Mouse (Mus musculus): ENCODE measurements around the gene Urm1.

Gene Urm1

DNA sequence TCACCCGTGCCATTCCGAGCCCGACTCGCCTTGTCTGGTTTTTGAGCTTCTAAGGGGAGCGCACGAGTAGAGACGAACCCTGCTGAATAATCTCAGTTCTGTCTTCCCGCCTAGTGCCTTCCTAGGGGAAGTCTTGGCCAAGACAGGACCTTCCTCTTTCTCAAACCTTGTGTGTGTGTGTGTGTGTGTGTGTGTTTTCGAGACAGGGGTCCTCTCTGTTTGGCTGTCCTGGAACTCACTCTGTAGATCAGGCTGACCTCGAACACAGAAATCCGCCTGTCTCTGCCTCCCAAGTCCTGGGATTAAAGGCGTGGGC lies 7.8 kb downstream of the Urm1 start:
- DNase-seq (ENCODE audit: low read depth, low spot score), result no peak

DNA sequence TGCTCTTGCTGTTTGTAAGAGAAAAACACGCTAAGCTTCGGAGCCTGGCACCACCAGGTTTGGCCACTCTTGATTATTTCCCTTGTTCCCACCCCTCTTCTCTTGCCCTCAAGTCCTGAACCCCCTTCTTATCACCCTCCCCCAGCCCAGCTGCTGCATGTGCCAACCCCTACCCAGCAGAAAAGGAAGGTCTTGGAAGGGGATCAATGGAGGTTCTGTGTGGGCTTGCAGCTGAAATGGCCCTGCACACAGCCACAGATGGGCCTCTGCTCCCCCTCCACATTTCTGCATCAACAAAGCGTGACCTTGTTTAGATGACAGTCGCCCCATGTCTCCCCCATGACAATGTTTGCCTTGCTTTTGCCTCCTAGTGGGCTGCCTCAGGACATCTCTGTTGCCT lies 11.2 kb downstream of the Urm1 start:
- DNase-seq (ENCODE audit: low read depth, low spot score), result no peak

DNA sequence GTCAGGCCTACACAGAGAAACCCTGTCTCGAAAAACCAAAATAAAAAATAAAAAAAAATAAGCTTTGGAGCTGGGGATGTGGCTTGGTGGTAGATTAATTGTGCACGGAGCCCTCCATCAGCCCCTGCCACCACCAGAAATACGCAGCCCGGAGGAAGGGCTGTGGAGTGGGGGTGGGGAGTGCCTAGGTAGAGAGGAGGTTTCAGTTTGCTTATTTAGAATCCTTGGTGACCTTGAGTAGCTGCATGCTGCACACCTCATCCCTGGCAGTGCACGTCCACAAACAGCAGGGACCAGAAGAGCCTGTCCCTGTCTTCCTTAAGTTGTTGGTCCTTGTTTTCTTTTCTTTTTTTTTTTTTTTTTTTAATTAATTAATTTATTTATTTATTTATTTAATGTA lies 13.9 kb downstream of the Urm1 start:
- no peak for DNase-seq (ENCODE audit: low read depth, low spot score)

DNA sequence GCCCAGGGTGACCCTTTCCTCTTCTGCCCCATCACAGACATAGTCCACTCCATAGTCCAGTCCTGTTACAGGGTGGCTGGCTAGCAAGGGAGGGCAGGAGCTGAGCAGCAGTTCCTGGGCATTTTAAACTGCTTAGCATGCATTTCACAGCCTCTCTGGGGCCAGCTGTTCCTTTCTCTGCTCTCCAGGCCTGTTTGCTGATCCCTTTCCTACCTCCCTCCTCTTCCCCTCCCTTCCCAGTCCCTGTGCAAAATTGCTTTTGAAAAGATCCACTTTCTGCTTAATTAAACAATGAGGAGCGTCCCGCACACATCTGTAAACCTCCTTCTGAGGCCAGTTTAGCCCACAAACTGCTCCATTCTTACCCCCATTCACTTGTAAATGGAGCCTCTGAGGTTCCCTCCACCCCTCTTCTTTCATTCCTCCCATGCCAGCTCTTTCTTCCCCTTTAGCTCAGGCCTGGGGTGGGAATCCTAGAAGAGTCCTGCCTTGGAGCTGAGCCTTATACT lies 15.6 kb downstream of the Urm1 start:
- DNase-seq (ENCODE audit: low read depth, low spot score), result no peak

DNA sequence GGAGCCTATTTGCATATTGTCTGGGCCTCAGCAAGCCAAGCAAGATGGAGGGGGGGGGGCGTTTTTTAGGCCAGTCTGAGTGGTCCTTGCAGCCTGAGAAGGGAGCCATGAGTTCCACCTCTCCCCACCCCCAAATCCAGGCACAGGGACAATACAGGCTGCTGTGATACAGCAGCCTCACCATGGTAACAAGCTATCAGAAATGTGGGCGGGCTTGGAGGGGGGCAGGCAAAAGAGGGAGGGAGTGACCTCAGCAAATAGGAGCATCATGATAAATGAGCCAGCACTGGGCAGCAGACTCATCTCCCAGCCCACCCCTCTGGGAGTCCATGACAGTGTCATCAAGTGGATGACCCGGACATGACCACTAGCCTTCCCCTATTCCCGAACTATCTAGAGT lies 19.6 kb downstream of the Urm1 start:
- no peak for DNase-seq (ENCODE audit: low read depth, low spot score)

DNA sequence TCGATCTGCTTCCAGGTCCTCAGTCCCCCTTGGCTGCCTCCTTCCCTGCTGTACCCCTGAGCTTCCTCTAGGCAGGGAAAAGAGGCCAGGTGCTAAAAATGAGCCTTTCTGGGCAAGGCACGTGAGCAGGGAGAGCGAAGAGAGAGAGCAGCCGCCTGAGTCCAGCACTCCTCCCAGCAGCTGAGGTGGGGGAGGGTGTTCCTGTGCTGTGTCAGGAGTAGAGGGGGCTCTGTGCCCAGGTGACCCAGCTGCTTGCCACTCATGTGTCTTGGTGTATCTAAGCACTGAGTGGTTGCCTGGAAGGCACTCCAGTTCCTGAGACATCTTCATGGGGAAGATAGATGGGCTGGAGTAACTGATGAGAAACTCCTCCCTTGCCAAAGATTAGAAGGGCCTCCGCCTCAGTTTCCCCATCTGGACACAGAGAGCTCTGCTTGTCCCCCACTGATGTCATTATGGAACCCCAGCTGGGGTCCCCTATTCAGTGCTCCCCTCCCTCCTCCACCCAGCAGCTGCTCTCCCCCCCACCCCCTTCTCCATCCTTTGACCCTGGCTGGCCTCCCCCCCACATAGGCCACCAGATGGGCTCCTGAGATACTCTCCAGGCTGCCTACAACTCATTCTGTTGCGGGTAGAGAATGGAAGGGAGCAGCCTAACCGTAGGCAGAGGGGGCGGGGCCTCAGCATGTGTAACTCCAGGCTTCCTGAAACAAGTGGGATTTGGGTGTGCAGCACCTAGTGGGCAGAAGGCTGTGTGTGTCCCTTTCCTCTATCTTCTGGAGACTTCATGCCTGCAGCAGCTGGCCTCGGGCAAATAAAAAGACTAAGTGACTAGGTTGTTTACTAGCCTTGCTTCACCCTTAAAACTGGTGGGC lies 23.6 kb downstream of the Urm1 start:
- DNase-seq (ENCODE audit: low read depth, low spot score), result no peak

DNA sequence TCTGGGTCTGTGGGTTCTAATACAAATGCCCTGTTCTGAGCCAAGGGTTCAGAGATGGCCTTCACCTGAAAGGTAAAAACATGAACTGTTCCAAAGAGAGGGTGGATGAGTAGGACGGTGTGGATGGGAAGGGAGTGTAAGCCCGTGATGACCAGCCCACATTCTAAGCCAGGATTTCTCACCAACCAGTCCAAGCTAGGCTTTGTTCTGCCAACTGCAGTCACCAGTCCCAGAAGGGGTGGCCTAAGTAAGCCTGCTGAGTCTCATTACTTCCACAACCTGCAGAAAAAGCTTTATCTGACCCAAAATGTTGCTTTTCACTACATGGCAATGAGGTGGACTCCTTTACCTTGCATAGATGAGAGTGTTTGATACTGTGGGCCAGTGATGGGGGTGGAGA lies 24.2 kb downstream of the Urm1 start:
- DNase-seq (ENCODE audit: low read depth, low spot score), result no peak

DNA sequence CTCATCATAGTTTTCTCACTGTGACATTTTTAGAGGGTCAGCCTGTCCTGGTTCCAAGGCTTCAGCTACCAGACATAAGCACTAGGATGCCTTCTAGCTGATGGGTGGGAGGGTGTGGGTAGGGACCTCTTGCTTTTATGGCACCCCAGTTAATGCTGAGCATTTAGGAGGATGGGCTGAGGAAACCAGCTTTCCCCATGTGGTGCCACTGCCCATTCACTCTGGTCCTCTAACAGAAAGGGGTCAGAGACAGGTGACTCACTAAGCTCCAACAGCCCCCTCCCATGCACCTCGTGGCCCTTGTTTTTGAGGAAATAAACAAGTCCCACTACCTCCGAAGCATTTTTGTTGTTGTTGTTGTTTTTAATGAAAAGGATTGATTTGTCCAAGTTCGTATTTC lies 24.8 kb downstream of the Urm1 start:
- no peak for DNase-seq (ENCODE audit: low read depth, low spot score)

DNA sequence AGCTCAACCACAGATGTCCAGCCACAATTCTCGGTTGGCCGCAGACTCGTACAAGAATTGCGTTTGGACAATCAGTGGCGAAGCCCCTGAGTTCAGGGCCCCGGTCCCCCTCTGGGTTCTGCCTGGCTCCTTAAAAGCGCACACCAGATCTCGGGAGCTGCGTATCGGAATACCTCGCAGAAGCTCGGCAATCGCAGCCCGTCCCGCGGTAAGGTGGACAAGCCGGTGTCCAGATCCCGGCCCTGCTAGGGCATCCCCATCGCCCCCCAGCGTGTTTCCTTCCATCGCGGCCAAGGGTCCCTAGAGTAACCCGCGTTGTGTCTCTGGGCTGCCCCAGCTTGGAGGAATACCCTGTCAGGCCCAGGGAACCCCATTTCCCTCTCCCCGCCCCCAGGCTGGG lies 25.8 kb downstream of the Urm1 start:
- DNase-seq (ENCODE audit: low read depth, low spot score), result no peak

DNA sequence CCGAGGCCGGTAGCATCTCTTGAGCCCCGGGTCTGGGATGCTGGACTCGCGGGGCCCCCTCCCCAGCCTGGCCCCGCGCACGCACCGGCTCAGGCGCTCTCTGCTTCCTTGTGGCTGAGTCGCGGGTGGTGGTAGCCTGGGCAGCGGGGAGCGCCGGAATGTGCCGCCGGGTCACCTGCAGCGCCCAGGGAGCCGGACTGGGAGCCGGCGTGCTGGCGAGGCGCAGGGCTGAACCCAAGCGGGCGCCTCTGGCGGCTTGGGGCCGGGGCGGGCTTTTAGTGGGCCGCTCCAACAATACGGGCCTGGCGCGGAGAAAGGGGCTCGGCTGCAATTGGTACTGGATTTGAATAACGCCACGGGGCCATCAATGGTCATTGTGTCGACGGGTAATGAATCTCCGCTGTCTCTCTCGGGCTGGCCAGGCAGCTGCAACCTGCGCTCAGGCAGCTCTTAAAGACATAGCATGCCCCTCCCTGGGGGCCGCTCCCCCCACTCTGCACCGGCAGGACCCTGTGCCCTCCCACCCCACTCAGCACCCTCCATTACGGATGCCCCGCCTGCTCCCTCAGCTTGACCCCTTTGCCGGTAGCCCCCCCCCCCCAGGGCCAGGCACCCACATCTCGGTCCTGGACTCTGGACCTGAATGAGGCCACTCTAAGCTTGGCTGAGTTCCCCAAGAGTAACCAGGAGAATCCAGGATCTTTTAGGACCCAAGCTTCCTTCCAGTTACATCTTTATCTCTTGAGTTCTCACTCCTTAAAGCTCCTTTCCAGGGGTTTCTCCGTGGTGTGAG lies 26.4 kb downstream of the Urm1 start:
- DNase-seq (ENCODE audit: low read depth, low spot score), result no peak

DNA sequence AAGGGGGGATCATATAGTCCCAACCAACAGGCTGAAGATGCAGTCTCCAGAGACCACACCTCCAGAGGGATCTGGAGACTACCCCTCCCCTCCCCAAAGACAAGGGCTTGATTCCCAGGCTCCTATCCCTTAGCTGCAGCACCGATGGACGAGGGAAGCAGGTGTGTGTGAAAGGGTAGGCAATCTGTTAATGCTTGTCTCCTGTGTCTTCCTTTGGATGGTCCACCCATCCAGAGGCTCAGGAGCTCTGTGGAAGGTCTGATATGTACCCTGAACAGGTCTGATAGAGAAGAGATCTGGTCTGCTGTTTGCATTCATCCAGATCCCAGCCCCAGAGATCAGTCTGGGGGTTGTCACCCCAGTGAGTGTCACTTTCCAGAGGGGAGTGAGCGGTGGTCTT lies 27.0 kb downstream of the Urm1 start:
- no peak for DNase-seq (ENCODE audit: low read depth, low spot score)

DNA sequence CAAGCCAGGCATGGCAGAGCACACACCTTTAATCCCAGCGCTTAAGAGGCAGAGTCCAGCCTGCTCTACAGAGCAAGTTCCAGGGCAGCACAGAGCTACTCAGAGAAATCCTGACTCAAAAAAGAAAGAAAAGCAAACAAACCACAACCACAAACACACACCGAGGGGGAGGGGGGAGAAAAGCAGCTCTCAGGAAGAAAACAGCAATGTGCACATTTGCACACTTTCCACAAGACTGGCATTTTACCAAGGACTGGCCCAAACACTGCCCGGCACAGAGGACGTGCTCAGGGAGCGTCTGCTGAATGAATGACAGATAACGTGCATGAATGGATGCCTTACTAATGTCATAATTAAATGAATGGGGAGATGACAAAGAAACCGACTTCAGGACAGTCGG lies 29.2 kb downstream of the Urm1 start:
- no peak for DNase-seq (ENCODE audit: low read depth, low spot score)

DNA sequence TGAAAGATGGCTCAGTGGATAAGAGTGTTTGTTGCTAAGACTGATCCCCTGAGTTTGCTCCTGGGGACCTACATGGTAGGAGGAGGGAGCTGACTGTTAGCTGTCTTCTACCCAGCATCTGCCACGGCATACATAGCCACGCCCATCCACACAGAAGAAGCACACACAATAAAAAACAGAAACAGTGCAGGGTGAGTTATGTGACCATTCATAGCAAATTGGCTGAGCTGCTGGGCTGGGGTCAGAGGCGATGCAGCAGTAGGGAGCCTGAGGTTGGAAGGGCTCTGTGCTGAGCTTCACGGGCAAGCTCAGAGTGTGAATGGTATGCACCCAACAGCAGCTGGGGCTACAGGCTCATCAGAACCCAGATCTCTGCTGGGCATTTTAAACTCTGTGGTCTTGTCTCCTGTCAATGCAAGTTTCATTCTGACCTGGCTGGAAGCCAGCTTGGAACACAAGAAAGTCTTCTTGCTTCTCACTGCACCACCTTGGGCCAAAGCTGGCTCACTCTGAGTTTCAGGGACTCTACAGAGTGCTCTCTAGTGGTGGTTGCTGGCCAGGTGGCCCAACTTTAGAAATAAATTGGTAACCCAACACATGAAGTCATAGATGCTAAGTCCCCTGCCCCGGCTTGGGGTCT lies 30.1 kb downstream of the Urm1 start:
- no peak for DNase-seq (ENCODE audit: low read depth, low spot score)

DNA sequence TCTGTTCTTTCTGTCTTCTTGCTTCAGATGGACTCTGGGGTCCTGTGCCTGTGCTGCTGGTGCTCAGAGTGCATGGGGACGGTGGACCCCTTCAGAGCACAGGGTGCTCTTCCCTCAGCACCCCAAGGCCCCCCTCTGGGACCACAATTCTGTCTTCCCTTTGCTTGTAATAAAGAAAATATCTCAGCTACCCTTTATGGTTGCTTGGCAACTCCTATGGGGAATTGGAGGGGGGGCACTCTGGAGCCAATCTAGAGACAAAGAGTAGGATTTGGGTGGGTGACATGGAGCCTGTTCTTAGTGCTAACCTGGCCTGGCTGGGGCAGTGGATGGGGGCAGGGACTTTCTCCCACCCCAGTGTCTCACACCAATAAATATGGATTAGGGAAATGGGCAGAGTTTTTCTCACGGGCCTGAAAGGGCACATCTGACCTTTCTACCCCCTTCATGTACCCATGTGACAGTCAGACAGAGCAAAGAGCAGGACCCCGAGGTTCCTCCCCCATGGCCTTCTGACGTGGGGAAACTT lies 33.1 kb downstream of the Urm1 start:
- DNase-seq (ENCODE audit: low read depth, low spot score), result no peak

DNA sequence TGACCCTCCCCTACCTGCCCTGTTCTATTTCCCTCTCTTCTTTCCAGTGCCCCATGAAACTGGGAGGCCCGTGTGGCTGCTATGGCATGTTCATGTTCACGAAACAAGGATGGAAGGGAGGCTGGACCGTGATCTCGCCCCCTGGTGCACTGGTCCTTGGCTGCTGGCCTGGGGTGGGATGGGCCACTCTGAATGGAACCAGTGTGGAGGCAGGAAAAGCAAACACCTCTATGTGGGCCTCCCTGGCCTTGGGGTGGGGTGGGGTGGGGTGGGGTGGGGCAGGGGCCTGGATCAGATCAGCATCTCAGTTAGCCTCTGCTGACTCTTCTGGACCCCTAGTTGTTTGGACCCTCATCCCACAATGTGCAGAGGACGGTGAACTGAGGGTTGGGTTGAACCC lies 33.9 kb downstream of the Urm1 start:
- no peak for DNase-seq (ENCODE audit: low read depth, low spot score)

DNA sequence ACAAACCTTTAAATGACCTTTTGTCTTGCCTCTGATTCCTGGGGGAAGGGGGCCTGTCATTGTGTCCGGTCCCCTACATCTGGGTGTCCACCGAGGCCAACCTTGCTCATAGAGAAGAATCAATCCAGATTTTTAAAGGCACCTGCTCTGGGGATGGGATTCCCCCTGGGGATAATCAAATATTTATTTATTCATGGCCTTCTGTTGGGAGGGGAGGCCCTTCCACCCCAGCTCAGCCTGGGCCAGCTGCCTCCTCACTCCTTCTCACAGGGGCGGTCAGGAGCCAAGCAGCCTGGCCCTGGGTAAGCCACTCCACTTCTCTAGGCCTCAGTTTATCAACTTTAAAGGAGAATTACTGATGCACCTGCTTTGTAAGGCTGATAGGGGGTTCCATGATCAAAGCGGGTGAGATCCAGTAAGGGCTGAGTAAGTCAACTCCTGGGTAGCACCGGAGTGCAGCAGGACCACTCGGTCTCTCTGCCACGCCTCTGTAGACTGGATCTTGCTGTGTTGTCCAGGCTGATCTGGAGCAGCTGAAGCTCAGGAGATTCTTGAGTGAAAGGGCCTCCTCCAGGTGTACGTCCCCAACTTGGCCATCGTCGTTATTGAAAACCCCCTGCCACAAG lies 35.8 kb downstream of the Urm1 start:
- no peak for DNase-seq (ENCODE audit: low read depth, low spot score)

DNA sequence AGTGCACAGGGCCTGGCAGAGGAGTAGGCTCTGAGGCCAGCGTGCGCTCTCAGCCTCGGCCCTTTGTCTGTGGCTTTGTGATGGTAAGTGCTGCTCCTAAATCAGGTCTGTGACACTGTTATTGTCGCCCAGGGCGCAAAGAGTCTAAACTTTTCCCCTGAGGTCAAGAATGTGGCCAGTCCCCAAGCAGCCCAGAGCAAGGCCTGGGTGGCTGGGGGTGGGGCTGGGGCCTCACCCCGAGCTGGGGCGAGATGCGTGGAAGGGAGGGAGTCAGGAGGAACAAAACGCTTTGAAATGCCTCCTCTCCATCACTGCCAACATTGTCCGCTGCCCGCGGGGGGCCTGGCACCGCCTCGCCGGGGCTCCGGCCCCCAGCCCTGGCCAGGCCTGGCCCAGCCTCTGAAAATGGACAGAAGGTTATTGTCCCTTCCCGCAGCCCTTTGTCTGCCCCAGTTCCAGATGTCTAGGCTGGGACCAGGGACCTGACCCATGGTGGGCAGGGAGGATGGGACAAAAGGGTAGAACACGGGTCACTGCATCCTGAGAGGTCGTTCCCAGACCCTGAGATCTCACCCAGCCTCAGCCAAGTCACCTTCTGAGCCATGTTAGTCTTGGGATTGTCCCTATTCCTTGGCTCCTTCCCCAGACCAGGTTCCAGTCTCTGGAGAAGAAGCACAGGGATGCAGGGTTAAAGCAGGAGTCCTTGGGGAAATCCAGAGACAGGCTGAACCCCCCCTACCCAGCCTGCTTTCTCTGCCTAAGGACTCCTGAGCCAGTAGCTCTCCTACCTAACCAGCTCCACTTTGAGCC lies 36.8 kb downstream of the Urm1 start:
- no peak for DNase-seq (ENCODE audit: low read depth, low spot score)

DNA sequence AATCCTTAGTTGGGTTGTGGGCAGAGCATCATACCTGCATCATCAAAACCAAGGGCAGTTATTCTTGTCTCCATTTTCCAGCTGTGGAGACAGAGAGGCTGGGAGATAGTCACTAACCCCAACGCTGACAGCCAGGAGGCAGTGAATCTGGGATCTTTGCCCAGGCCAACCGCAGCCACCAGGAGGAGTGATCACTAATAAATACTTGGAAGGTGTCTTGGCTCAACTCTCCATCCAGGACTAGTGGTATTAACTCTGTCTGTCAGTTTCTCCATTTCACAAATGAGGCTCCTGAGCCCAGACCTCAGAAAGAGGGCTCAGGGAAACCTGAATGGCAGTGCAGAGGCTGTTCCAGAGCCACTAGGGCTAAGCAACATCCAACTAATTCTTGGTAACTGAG lies 37.5 kb downstream of the Urm1 start:
- DNase-seq (ENCODE audit: low read depth, low spot score), result no peak

DNA sequence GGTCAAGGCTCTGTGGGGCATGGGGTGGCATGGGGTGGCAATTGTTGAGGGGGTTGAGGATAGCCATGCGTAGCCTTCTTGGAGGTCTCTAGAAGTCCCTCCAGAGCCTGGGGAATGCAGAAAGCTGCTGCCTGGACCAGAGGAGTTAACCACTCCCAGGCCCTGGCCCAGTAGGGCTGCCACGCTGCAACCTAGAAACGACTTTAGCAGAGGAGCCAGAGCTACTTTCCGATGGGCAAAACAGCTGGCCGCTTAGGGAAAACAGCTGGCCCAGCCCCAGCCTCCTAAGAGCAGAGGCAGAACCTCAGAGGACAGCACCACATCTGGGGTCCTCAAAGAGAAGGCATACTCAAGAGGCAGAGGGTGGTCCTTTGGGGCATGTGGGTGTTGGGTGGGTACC lies 38.1 kb downstream of the Urm1 start:
- no peak for DNase-seq (ENCODE audit: low read depth, low spot score)

DNA sequence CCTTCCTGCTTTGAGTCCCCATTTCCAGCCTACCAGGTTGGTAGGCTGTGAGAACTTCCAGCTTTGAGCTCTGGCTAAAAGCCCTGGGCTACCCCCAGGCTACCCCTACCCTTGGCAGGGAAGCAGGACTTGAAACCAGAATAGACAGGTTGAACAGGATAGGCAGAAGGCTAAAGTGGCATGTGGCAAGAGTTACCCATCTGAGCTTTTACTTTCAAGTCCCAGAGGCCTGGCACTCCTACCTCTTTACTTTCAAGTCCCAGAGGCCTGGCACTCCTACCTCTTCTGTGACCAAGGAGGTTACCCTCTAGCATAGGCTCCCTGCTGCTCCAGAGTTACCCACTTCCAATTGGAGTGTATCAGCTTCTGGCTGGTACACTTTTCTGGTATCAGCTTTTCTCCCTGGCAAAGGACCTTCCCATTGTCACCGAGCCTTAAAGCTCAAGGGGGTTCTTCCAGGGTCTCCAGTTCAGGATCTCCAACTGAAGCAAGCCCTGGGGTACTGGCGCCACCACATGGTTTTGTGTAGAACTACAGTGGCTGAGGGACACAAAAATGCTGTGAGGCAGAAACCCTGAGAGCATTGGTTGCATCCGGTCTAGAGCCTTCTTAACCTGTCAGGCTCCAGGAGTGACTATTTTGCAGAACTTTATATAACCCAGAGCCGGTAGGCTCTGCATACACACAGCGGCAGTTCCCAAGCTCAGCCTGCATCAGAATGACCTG lies 39.0 kb downstream of the Urm1 start:
- no peak for DNase-seq (ENCODE audit: low read depth, low spot score)
